Mouse (Mus musculus) c-Kit-positive CD71-negative TER-119-negative erythroid progenitor cells, embryonic 14.5 days (primary cell): Measurements from ENCODE around the gene Ap4s1.

Source experiments
- DNase-seq: peaks from one replicate; pipeline ENCODE4 v3.0.0-alpha.2; 2013; ENCODE audit warnings: low read depth

The Ap4s1 gene

GRCm38 (mm10) chr12:51784842-51785241 is 94.0 kb downstream of the Ap4s1 start:
- DNase-seq = peak; percentile 10
